Mouse (Mus musculus) gastrocnemius, adult 18-20 months (tissue): Measurements from ENCODE around the gene Vmn1r235. TPM values are rescaled to one million over a fixed set of nuclear protein-coding genes. Genes with fewer than 3 reads are reported as not detected.
"Not testable (repeated sequence)": the region's sequence is repeated elsewhere in the genome, so short reads cannot be mapped to it uniquely, and the experiment has no call there.

Experiments
- DNase-seq: peaks from one replicate; pipeline ENCODE4 v3.0.0; 2021; ENCODE audit warnings: low spot score
- long read RNA-seq, 2 experiments: library from polyadenylated mRNA; stranded (forward); transcript quantifications; one replicate each; pipeline ENCODE4 v2.0.0; 2021
- microRNA-seq: library from miRNA; unstranded; fragments of <30 nt; microRNA quantifications from one replicate; pipeline ENCODE4 v1.2.0, GENCODE M21; 2021
- total RNA-seq, 2 experiments: library from RNA; stranded (reverse); gene quantifications; 2 replicates each; pipeline ENCODE4 v1.2.3; 2021

The Vmn1r235 gene
- not detected for total RNA-seq
- long read RNA-seq, experiment 1, result 0 reads
- long read RNA-seq, experiment 2, result 0 reads

GRCm38 (mm10) chr17:21256111-21256510 is at the start of gene Vmn1r235:
TSS of gene Vmn1r235 (plus strand) at chr17:21256411.
- no peak for DNase-seq

- not testable (repeated sequence) for DNase-seq
Observed at GRCm38 (mm10) chr17:21211081-21211480, 45.1 kb upstream of the Vmn1r235 start.

GRCm38 (mm10) chr17:21225787-21226186 is 30.4 kb upstream of the Vmn1r235 start, which contains the start of gene Vmn1r234:
TSS of gene Vmn1r234 (plus strand) at chr17:21226087.
- DNase-seq, result no peak

- DNase-seq, result peak; percentile 34
Observed at GRCm38 (mm10) chr17:21231654-21232053, 24.6 kb upstream of the Vmn1r235 start.

- peak; percentile 41 for DNase-seq
Observed at GRCm38 (mm10) chr17:21272103-21272502, 15.9 kb downstream of the Vmn1r235 start.

GRCm38 (mm10) chr17:21282642-21283041 is 26.4 kb downstream of the Vmn1r235 start, which contains the start of gene Vmn1r236:
TSS of gene Vmn1r236 (plus strand) at chr17:21282942.
- DNase-seq, result no peak

- no peak for DNase-seq
Observed at GRCm38 (mm10) chr17:21284395-21284794, 28.2 kb downstream of the Vmn1r235 start.

GRCm38 (mm10) chr17:21289695-21290094 is 33.5 kb downstream of the Vmn1r235 start:
- no peak for DNase-seq

- no peak for DNase-seq
Observed at GRCm38 (mm10) chr17:21311565-21311964, 55.4 kb downstream of the Vmn1r235 start, which contains the start of gene Vmn1r237. TSS of gene Vmn1r237 (plus strand) at chr17:21311865.

Small RNAs within 50 kb of the gene (microRNA-seq; reads per million reads assigned to microRNA genes)
- gene Gm26384, result not detected

Other genes with a start within 250 kb of the Vmn1r235 start
- gene Zfp160, start 247.5 kb upstream of the Vmn1r235 start, total RNA-seq, result 1 to 10 TPM; 5.6 to 6.6 TPM
- not detected for gene Vmn1r234, start 30.3 kb upstream of the Vmn1r235 start, total RNA-seq
- not detected for gene Vmn1r236, start 26.5 kb downstream of the Vmn1r235 start, total RNA-seq
- gene Vmn1r237, start 55.5 kb downstream of the Vmn1r235 start, total RNA-seq, result not detected
- 1 to 10 TPM in 1 of 2 experiments, under 1 TPM in 1; 0.66 to 1.1 TPM for gene Zfp677, start 127.3 kb downstream of the Vmn1r235 start, total RNA-seq
- gene Zfp54, start 166.8 kb downstream of the Vmn1r235 start, total RNA-seq, result 1 to 10 TPM in 1 of 2 experiments, under 1 TPM in 1; 0.66 to 1.0 TPM
- gene Zfp51, start 194.0 kb downstream of the Vmn1r235 start, total RNA-seq, result 10 to 100 TPM in 1 of 2 experiments, 1 to 10 TPM in 1; 9.4 to 10.3 TPM
- 1 to 10 TPM; 1.1 to 1.2 TPM for gene Zfp53, start 232.6 kb downstream of the Vmn1r235 start, total RNA-seq